Mouse (Mus musculus) right cerebral cortex, adult 18-20 months (tissue): ENCODE measurements around the gene Gm10959.
"Not testable (repeated sequence)": the region's sequence is repeated elsewhere in the genome, so short reads cannot be mapped to it uniquely, and the experiment has no call there.

ENCODE experiments used
- DNase-seq: peaks from one replicate; pipeline ENCODE4 v3.0.0; 2022; ENCODE audit warnings: mixed read lengths

The Gm10959 gene

GRCm38 (mm10) chr3:122919260-122919659 is at the start of gene Gm10959:
Gene Gm10959 (minus strand): TSS chr3:122919360.
- DNase-seq: no peak

- DNase-seq: no peak
Observed at GRCm38 (mm10) chr3:122968391-122968790, 49.2 kb upstream of the Gm10959 start.

- no peak for DNase-seq
Observed at GRCm38 (mm10) chr3:122964301-122964700, 45.1 kb upstream of the Gm10959 start.

- no peak for DNase-seq
Observed at GRCm38 (mm10) chr3:122950129-122950528, 31.0 kb upstream of the Gm10959 start.

GRCm38 (mm10) chr3:122943387-122943890 is 24.3 kb upstream of the Gm10959 start:
- no peak for DNase-seq

DNA sequence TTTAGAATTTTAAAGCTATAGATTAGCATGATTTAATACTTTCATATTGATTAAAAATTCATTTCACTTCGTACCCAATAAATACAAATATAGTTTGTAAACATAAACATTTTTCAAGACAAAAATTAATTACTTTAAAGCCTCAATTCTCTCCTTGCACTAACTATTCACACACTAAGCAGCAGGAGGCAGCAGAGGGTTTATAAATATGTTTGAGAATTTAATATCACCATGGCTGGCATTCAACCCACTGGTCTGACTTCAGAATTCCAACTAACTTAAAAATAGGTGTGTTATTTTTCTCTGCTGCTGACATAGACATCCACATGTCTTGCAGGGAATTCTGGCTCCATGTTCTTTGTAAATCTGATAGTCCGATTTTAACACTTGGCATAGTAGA is 20.1 kb upstream of the Gm10959 start:
- DNase-seq: peak; percentile 41

GRCm38 (mm10) chr3:122937176-122937575 is 18.0 kb upstream of the Gm10959 start:
- not testable (repeated sequence) for DNase-seq

- no peak for DNase-seq
Observed at GRCm38 (mm10) chr3:122932466-122932865, 13.3 kb upstream of the Gm10959 start.

GRCm38 (mm10) chr3:122929723-122930122 is 10.6 kb upstream of the Gm10959 start:
- peak; percentile 71 for DNase-seq

GRCm38 (mm10) chr3:122924009-122924914 is 5.1 kb upstream of the Gm10959 start, which contains the start of gene 1810037I17Rik:
Gene 1810037I17Rik (plus strand): TSS chr3:122924203.
- DNase-seq: peak; percentile 97

GRCm38 (mm10) chr3:122923147-122923546 is 4.0 kb upstream of the Gm10959 start:
- DNase-seq: no peak

- no peak for DNase-seq
Observed at GRCm38 (mm10) chr3:122921676-122922527, 2.7 kb upstream of the Gm10959 start.

DNA sequence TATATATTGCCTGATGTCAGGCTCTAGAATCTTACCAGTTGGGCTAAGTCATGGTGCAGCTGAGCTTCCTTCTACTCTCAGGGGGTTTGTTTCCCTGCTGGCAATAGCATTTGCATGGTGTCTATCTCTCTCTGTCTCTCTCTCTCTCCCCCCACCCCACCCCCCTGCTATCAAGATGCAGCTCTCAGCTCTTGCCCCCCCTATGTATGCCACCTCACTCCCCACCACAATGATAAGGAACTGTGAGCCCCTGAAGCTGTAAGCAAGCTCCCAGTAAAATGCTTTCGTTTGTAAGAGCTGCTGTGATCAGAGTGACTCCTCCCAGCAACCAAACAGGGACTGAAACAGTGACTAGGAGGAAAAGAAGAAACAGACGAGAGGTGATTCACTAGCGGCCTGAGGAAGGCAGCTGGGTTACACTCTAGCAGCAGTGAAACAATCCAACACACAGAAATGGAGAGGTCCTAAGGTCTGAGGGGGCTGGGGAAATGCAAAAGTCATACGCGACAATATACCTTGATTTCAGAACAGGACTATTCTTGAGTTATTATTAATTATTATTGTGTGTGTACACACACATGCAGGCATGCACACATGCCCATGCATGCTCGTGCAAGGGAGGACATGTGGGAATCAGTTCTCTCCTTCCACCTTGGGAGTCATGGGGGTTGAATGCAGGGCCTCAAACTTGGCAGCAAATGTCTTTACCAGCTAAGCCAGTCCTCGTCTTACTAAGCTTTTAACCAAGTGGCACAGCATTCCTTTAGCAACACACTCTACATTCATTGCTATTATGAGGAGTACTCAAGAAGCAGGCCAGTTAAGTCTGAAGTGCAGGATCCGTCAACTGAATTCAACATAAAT is 1.6 kb upstream of the Gm10959 start:
- DNase-seq: no peak

DNA sequence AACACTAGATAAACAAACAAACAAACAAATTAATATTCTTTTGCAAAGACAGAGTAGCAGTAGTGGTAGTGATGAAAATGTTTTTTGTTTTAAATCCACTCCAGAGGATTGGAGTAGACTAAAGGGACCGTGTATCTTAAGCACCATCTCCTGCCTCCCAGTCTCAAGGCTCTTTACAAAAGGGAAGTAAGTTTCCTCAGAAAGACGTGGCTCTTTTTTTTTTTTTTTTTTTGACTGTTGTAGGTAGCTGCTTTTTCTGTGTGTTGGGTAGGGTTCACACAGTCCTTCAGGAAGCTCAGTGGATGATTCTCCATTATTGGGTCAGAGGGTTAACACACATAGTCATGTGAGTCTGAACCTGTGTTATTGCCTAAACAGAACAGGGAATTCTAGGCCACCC is 488 bp downstream of the Gm10959 start:
- no peak for DNase-seq

DNA sequence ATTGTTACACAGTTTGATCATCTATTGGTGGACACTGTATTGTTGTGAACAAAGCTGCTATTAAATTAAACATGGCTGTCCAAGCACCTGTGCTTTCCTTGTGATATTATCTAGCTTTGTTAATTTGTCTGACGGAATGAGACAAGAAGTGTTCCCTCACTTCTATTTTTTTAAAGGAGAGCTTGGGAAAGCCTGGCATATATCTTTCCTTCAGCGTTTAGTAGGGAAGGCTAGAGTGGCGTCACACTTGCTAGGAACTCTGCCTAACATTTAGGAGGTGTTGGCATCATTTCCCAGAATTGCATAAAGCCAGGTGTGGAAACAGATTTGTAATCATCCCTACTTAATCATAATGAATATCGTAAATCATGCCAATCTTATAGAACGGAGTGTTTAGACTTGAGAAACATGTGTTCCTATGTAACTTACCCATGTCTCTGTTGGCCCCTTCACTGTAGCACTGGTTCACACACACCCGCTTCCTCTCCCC is 2.9 kb downstream of the Gm10959 start:
- no peak for DNase-seq

DNA sequence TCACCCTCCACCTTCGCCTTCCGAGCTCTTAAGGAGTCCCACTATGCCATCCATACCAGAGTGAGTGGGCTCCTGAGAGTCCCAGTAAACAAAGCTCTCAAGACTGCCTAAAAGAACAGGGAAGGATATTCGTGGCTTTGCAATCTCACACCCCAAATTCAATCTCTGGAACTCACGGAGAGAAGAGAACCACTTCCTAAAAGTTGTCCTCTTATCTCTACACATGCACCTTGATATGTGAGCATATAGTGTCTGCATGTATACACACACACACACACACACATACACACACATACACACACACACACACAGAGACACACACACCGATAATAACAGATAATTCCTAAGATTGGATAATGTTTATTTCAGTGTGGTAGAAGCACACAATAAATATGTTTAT is 3.7 kb downstream of the Gm10959 start:
- DNase-seq: no peak

DNA sequence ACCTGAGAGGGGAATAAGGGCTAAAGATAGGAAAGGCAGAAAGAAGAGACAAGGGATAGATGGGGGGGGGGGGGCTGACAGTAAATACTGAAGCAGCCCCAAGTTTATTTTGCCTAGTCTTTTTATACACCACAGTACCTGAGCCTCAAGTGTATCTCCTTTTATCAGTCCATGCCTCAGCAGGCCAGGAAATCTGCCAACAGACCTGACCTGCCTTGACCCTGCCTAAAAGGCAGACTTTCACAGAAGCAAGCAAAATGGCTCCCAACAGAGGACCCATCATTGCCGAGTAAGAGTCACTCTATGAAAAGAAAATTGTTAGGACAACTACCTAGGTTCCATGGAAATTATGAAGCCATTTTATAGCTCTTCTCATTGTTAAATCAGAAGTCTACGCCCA is 11.3 kb downstream of the Gm10959 start:
- no peak for DNase-seq

DNA sequence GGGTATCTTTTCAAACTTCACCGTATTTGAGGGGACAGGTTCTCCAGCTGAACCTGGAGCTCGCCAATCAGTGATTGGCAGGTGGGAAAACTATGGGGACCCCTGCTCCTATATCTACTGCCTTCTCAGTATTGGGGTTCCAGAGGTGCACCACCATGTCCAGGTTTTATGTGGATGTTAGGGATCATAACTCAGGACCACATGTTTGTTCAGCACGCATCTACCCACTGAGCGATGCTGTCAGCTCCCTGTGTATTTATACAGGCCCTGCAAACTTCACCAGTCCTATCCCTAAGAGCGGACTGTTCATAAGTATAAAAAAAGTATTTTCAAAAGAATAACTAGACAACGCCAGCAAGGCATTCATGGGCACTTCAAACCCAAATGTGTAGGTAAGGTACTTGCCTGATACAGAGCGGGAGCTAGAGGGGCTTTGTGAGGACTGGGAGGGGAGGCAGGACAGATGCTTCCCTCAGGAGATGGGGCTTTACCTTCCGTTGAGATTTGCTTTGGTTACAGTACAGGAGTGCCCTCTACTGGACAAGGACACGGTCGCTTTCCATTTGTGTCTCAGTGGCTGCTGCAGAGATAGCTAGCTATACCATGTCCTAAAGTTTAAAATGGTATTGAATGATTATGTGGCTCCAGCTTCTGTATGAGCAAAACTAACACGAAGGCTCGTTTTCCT is 15.3 kb downstream of the Gm10959 start:
- peak; percentile 24 for DNase-seq

DNA sequence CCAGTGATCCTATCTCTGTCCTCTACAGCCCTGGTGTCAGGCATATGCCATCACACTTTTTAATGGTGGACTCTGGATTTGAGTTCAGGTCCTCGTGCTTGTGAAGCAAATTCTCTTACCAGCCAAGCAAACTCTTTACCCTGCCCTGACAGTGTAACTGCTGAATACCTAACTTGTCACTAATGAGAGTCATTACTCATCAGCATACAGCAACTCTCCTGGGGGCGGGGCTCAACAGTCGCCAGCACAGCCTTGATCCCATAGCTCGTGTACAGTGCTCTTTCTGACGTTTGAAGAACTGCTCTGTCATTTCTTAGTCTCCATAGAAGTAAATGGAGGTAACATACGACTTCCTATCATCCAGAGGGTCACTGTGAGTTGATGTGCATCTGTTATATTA is 20.9 kb downstream of the Gm10959 start:
- DNase-seq: no peak

DNA sequence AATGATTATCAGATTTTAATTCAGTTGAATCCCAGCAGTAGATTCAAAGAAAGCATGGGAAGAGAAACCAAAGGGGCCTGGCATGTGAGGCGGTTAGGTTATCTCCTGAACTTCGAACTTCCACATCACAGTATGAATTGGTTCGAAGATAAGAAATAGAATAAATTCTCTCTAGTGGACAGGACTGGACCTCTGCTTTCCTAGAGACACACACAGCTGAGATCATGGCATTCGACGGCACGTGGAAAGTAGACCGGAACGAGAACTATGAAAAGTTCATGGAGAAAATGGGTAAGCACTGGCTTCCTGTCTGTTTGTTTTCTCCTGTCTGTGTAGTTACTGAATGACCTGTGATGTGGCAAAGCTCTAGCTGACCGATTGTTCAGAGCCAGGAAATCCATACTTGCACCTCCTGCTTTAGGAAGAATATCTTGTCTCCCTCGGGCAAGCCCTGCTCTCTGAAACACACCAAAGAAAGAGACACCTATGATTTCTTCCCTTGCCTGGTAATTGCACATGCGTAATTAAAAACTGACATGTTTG is 23.9 kb downstream of the Gm10959 start:
- no peak for DNase-seq

DNA sequence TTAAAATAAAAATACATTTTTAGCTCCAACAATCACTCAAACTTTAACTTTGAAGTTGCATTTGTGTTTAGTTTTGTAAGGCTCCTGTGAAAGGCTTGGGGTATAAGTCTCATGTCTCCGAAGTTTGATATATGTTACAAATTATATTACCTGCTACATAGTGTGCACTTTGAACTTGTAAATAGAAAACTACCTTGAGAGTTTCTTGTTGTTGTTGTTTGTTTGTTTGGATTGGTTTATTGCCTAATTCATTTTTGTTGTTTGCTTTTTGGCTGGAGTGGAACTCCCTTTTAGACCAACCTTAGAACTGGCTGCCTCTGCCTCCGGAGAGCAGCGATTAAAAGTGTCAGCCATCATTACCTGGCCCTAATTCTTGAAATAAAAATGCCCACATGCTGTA is 24.4 kb downstream of the Gm10959 start, which contains the start of gene Fabp2:
Gene Fabp2 (plus strand): TSS at position 301 of the 400 bp plus-strand sequence.
- no peak for DNase-seq
